Mouse (Mus musculus) gastrocnemius, postnatal 25 days (tissue): Measurements from ENCODE around the gene Nipa2. TPM values are rescaled to one million over a fixed set of nuclear protein-coding genes. Genes with fewer than 3 reads are reported as not detected.
A peak's percentile ranks its signal among the peaks of the same experiment; 100 is the strongest.
"Not testable (repeated sequence)": the region's sequence is repeated elsewhere in the genome, so short reads cannot be mapped to it uniquely, and the experiment has no call there.

Experiments
- DNase-seq: peaks from one replicate; pipeline ENCODE4 v3.0.0; 2022
- total RNA-seq, 2 experiments: library from RNA; stranded (reverse); gene quantifications; 1 replicate in 1 of 2; 2 replicates in 1 of 2; pipeline ENCODE4 v1.2.3; 2021

The Nipa2 gene
- total RNA-seq, 2 experiments from 2014 or later, result 33.0 to 34.7 TPM

- DNase-seq, result no peak
These were observed 23.9 kb downstream of the Nipa2 start for GRCm38 (mm10) chr7:55938341-55938740.

GRCm38 (mm10) chr7:55935025-55935424 lies 27.3 kb downstream of the Nipa2 start:
- no peak for DNase-seq

- DNase-seq, result no peak
These were observed 33.6 kb downstream of the Nipa2 start for GRCm38 (mm10) chr7:55928649-55929048.

- DNase-seq, result no peak
These were observed 35.0 kb downstream of the Nipa2 start for GRCm38 (mm10) chr7:55927262-55927661.

- not testable (repeated sequence) for DNase-seq
These were observed 43.9 kb downstream of the Nipa2 start for GRCm38 (mm10) chr7:55918365-55918764.

GRCm38 (mm10) chr7:55912118-55912517 lies 50.2 kb downstream of the Nipa2 start:
- no peak for DNase-seq

- peak; percentile 11 for DNase-seq
These were observed 50.9 kb downstream of the Nipa2 start for GRCm38 (mm10) chr7:55911371-55911770.

GRCm38 (mm10) chr7:55910356-55910755 lies 51.9 kb downstream of the Nipa2 start:
- no peak for DNase-seq

GRCm38 (mm10) chr7:55909519-55909918 lies 52.8 kb downstream of the Nipa2 start:
- DNase-seq, result no peak

- DNase-seq, result no peak
These were observed 56.8 kb downstream of the Nipa2 start for GRCm38 (mm10) chr7:55905449-55905848.

GRCm38 (mm10) chr7:55903766-55904165 lies 58.5 kb downstream of the Nipa2 start:
- no peak for DNase-seq

- DNase-seq, result no peak
These were observed 70.5 kb downstream of the Nipa2 start for GRCm38 (mm10) chr7:55891797-55892196.

GRCm38 (mm10) chr7:55890731-55891130 lies 71.5 kb downstream of the Nipa2 start:
- DNase-seq, result no peak

GRCm38 (mm10) chr7:55889996-55890395 lies 72.3 kb downstream of the Nipa2 start:
- no peak for DNase-seq

- DNase-seq, result no peak
These were observed 73.7 kb downstream of the Nipa2 start for GRCm38 (mm10) chr7:55888603-55889002.

Other genes with a start within 250 kb of the Nipa2 start
- under 1 TPM; 0.32 to 0.38 TPM for gene Siglech, start 194.3 kb downstream of the Nipa2 start, total RNA-seq
- gene Tubgcp5, start 168.3 kb downstream of the Nipa2 start, total RNA-seq, result 1 to 10 TPM; 7.2 to 8.9 TPM
- gene Cyfip1, start 120.7 kb downstream of the Nipa2 start, total RNA-seq, result 10 to 100 TPM; 21.0 to 22.3 TPM
- gene Nipa1, start 57.5 kb upstream of the Nipa2 start, total RNA-seq, result 1 to 10 TPM; 2.1 TPM
- gene Herc2, start 87.7 kb upstream of the Nipa2 start, total RNA-seq, result 10 to 100 TPM; 34.0 to 35.6 TPM